Mouse (Mus musculus): ENCODE data around the gene Ehd1. TPM values are rescaled to one million over a fixed set of nuclear protein-coding genes. Genes with fewer than 3 reads are reported as not detected.

The Ehd1 gene
- polyA plus RNA-seq, 1 experiment from 2014 or later = 107 TPM

DNA sequence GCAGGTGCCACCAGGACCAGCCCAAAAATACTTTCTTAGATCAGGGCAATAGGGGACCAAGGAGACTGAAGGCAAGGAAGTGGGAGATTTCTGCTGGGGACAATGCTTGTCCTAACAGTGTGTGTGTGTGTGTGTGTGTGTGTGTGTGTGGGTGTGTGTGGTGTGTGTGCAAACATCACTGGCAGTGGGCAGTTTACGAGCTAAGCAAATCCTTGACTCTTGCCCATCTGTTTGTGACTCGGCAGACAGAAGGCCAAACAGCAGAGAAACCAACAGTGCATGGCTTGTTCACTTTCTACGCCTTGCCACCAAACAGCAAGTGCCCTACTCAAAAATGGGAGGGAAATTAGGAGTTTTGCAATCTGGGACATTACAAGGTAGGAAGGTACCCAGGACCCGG, 2.9 kb upstream of the Ehd1 start:
- peaks cover 19% of the 10 kb centered on the region for H3K4me1 ChIP-seq

DNA sequence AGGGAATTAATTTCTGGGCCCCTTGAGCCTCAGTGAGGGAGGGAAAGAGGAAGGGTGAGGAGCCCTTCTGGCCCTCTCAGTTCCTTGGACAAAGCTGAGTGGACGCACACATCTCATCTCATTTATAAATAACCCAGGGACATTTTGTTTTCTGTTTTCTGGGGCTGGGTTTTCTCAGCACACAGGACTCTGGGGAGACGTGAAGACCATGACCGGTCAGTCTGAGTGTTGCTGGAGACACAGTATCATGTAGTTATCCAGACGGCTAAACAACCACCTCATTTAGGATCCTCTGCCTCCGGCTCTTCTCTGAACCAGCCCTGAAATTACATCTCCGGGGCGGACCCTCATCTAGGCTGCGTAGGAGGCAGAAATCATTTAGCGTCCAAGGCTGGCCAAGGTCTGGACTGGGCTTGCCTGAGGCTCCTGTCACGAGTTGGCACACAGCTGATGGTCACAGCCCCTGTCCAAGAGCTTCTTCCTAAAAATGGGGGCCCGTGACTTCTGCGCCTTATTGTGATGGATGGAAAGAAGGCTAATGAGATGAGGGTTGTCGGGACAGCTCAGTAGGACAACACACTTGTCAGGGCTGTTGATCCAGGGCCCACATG, 2.4 kb upstream of the Ehd1 start:
- no peak overlapping the region for H3K9ac ChIP-seq
- H3K27ac ChIP-seq = no peak overlapping the region
- no peaks in the 10 kb centered on the region for H3K9me3 ChIP-seq
- ATAC-seq (replicated peaks) = no peak
- 91% methylated on average over 13 of the region's 13 CpGs for WGBS
- H3K4me3 ChIP-seq = no peak overlapping the region
- H3K4me1 ChIP-seq = peaks cover 24% of the 10 kb centered on the region
- H3K4me2 ChIP-seq = no peak overlapping the region
- H3K36me3 ChIP-seq (replicated peaks) = no peaks in the 10 kb centered on the region
- H3K27me3 ChIP-seq (replicated peaks) = no peaks in the 10 kb centered on the region

More for the DNA sequence above, 2.9 kb upstream of the Ehd1 start:
- Histone ChIP-seq H3K27me3 (replicated peaks) (no peaks in the 10 kb centered on the region), H3K27ac (no peak overlapping the region), H3K4me3 (no peak overlapping the region), H3K9me3 (no peaks in the 10 kb centered on the region), H3K4me2 (no peak overlapping the region), H3K9ac (no peak overlapping the region), H3K36me3 (replicated peaks) (no peaks in the 10 kb centered on the region)
- WGBS = 88% methylated on average over 4 of the region's 4 CpGs
- no peak for ATAC-seq (replicated peaks)

DNA sequence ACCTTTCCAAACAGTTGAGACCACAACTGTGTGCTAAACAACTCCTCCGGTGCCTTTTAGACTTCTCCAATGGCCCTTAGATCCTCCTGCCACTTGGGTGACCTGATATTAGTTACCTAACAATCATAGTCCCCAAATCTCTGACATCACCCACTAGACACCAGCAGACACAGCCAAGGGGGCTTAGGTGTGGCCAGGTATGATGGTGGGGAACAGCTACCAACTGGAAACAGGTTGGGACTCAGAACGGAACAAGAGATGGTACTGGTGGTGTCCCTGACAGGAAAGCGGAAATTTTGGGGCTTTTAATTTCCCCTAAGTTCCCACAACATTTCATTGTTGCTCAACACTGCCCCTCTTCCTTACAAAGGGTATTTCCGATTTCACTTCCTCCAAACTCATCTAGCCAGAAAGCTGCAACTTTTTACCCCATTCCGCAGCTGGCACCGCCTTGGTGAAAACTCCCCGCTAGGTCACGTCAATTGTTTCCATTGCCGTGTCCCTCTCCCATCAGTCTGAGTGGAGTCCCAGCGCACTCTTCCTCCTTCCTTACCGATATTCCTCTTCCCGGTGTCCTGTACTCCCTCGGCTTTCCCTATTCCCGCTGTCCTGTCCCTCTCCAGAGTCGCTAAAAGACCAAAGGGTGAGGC, 660 bp upstream of the Ehd1 start:
- no peaks in the 10 kb centered on the region for H3K27me3 ChIP-seq (replicated peaks)
- H3K36me3 ChIP-seq (replicated peaks) = no peaks in the 10 kb centered on the region
- peak overlapping the region; percentile 61 for H3K9ac ChIP-seq
- H3K4me3 ChIP-seq = peak overlapping the region; percentile 84
- ATAC-seq (replicated peaks) = no peak; the same call in 1 of the 2 replicates
- H3K27ac ChIP-seq = peak overlapping the region; percentile 82
- WGBS = 8% methylated on average over 15 of the region's 15 CpGs
- peak overlapping the region; percentile 97 for H3K4me2 ChIP-seq
- H3K9me3 ChIP-seq = no peaks in the 10 kb centered on the region
- H3K4me1 ChIP-seq = peaks cover 41% of the 10 kb centered on the region

DNA sequence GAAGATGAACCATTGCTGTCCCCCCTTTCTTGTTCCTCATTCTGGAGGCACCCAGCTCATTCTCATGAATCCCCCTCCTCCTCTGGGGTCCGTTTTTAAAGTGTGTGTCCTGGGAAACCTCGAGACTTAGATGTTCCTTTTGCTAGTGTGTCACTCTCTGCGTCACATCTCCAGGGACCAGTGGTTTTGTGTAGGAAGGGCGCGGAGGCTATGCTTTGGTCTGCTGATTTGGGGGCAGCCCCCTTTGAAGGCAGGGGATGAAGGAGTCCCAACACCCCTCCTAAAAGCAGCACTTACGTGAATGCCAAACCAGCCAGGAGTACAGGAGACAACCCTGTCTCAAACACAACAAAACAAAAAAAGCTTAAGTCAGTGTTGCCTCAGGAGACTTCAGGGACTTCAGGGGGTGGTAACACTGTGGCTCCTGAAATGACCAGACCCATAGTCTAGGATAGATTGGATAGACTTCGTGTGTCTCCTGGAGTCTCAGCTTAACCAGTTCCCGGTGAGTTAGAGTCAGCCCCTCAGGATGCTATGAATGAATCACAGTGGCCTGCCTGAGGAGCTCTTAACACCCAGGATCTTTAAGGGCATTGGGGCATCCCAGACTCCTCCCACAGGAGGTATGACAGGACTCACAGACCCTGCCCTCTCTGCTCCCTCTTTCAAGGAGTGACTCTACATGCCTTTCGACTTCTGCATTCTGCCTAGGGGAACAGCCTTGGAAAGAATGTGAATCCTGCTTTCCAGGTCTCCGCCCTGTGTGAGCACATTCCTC, 1.3 kb downstream of the Ehd1 start:
- ATAC-seq (replicated peaks) = no peak
- no peaks in the 10 kb centered on the region for H3K27me3 ChIP-seq (replicated peaks)
- peaks cover 42% of the 10 kb centered on the region for H3K4me1 ChIP-seq
- peak overlapping the region; percentile 97 for H3K4me2 ChIP-seq
- 0 out of 2 replicates have a peak overlapping the region, but pooled peaks have one; percentile 82 for H3K27ac ChIP-seq
- H3K36me3 ChIP-seq (replicated peaks) = peaks cover 7% of the 10 kb centered on the region; the same call in 1 of the 2 replicates
- peak overlapping the region; percentile 84 for H3K4me3 ChIP-seq
- peak overlapping the region; percentile 63 for H3K9ac ChIP-seq
- 6% methylated on average over 10 of the region's 10 CpGs for WGBS
- H3K9me3 ChIP-seq = no peaks in the 10 kb centered on the region

DNA sequence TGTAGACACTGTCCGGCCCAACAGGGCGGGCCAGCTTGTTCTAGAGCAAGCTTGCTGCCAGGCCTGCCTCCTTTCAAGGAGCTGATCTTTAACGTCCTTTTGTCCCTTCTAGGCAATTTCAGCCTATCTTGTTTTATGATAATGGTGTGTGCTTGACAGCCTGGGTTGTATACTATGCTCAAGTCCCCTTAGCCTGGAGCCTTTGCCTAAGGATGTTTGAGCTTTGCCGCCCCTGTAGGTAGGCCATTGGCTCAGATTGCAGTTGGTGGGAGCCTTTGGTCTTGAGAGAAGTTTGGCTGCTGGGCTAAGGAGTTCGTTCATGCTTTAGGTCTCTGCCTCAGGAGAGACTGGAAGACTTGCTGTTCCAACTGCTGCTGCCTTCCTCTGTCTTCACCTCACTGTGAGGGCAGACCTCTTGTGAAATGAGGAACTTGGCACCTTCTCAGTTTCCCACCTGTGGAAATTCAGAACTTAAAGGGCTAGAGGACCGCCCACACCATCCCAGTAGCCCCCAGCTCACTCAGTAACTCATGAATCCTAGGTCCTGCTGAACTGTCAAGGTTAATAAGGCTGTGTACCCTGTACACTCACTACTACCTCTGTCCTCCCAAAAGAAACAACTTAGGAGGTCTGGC, 2.0 kb downstream of the Ehd1 start:
- H3K27ac ChIP-seq = no peak overlapping the region
- H3K27me3 ChIP-seq (replicated peaks) = no peaks in the 10 kb centered on the region
- no peaks in the 10 kb centered on the region for H3K9me3 ChIP-seq
- WGBS = 39% methylated on average over 6 of the region's 6 CpGs
- H3K4me2 ChIP-seq = peak overlapping the region; percentile 97
- H3K4me3 ChIP-seq = peak overlapping the region; percentile 84
- H3K36me3 ChIP-seq (replicated peaks) = peaks cover 7% of the 10 kb centered on the region; the same call in 1 of the 2 replicates
- H3K9ac ChIP-seq = peak overlapping the region; percentile 63
- peaks cover 42% of the 10 kb centered on the region for H3K4me1 ChIP-seq
- no peak for ATAC-seq (replicated peaks)

DNA sequence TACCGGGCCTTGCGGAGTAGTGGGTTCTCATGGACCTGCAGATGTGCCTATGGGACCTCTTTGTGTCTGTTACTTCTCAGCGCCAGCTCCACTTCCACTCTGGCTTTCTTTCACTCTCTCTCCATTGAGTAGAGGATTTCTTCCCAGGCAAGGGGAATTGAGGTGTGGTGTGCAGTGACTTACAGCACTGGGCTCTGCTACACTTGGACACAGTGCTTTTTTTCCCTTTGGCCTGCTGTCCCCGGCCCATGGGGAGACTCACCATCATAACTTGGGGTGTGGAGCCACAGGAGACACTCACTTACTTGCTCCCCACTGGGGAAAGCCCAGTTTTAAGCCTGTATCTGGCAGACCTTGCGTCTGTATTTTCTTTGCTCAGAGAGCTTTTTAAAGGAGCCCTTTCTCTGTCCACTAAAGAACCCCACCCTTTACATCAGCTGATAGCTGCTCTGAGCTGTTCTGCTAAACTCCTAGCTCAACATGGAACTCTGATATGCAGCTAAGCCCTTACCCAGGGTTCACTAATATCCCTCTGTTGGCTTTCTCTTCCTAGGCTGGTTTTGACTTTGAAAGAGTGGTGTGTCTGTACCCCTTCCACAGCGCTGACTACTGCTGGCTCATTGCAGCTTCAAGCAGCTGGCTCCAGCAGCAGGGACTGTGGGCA, 3.1 kb downstream of the Ehd1 start:
- Histone ChIP-seq H3K27me3 (replicated peaks) (no peaks in the 10 kb centered on the region), H3K36me3 (replicated peaks) (peaks cover 7% of the 10 kb centered on the region; the same call in 1 of the 2 replicates), H3K4me2 (peak overlapping the region; percentile 97), H3K4me3 (peak overlapping the region; percentile 84; the same call in 1 of the 2 replicates), H3K4me1 (peaks cover 42% of the 10 kb centered on the region), H3K27ac (no peak overlapping the region), H3K9ac (peak overlapping the region; percentile 27), H3K9me3 (no peaks in the 10 kb centered on the region)
- WGBS = 89% methylated on average over 6 of the region's 6 CpGs
- no peak for ATAC-seq (replicated peaks)

DNA sequence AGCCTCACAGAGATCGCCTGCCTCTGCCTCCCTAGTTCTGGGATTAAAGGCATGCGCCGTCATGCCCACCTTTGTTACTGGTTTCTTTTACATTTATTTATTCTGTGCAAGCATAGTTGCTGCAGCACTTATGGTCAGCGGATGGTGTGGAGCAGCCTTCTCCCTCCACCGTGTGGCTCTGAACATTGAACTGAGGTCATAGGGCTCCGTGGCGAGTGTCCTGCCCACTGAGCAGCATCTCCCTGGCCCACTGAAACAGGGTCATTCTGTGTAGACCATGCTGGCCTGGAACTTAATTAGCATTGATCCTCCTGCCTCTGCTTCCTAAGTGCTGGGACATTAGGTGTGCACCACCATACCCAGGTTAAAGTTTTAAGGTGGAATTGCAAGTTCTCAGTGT, 4.0 kb downstream of the Ehd1 start:
- Histone ChIP-seq H3K4me3 (no peak overlapping the region), H3K36me3 (replicated peaks) (peaks cover 7% of the 10 kb centered on the region; the same call in 1 of the 2 replicates), H3K4me1 (peaks cover 42% of the 10 kb centered on the region), H3K27ac (no peak overlapping the region), H3K9ac (no peak overlapping the region), H3K4me2 (no peak overlapping the region), H3K27me3 (replicated peaks) (no peaks in the 10 kb centered on the region), H3K9me3 (no peaks in the 10 kb centered on the region)
- no peak for ATAC-seq (replicated peaks)
- WGBS = 91% methylated on average over 7 of the region's 7 CpGs

DNA sequence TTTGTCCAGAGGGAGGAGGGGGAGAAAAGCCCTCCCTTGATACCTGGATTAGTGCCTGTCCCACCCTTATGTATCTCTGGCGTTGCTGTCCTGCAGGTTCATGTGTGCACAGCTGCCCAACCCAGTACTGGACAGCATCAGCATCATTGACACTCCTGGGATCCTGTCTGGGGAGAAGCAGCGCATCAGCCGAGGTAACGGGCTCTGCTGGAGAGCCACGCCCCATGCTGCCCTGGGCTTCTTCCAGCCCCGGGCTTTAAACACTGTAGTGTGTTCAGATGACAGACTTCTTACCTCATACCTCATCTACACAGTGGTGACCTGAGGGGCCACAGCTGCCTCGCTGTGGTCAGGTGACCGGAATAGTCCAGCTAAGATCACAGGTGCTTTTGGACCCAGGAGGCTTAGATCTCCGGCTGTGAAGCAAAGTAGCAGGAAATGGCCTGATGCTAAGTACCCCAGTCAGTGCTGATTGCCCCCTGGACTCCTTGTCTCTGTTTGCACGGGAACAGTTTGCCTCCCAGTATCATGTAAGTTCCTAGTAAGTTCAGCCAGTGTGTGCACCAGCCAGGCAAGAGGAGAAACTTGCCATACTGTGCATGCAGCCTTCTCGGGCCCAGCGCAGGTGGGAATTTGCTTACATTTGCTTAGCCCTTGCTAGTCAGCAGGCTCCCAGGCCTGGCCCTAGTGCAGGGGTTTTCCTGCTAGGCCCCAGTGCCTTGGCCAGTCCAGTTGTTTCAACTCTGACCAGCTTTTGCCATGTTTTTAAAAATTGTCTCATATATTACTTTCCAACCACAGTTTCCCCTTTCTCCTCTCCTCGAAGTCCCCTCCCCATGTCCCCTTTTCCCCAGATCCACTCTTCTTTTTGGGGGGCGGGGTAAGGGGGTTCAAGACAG, 4.8 kb downstream of the Ehd1 start:
- H3K4me2 ChIP-seq = no peak overlapping the region
- no peaks in the 10 kb centered on the region for H3K27me3 ChIP-seq (replicated peaks)
- H3K27ac ChIP-seq = no peak overlapping the region
- no peaks in the 10 kb centered on the region for H3K9me3 ChIP-seq
- no peak overlapping the region for H3K9ac ChIP-seq
- peaks cover 7% of the 10 kb centered on the region; the same call in 1 of the 2 replicates for H3K36me3 ChIP-seq (replicated peaks)
- H3K4me3 ChIP-seq = no peak overlapping the region
- 84% methylated on average over 14 of the region's 14 CpGs for WGBS
- no peak for ATAC-seq (replicated peaks)
- H3K4me1 ChIP-seq = peaks cover 34% of the 10 kb centered on the region

DNA sequence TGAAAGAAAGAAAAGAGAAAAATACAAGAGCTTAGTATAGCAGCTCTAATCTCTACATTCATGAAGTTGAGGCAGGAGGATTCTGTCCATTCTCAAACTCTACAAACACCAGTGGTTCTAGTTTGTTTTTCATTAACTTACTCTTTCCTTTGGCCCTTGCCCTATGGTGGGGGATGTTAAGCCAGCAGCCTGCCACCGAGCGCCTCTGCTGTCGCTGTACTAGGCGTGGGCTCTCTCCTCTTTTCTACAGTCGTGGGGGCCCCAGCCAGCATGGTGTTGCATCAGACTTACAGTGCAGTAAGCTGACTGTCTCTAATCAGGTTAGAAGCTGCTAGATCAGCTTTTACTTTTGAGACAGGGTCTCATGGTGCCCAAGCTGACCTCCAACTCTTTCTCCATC, 6.5 kb downstream of the Ehd1 start:
- H3K4me1 ChIP-seq = peaks cover 29% of the 10 kb centered on the region
- 87% methylated on average over 5 of the region's 5 CpGs for WGBS
- no peaks in the 10 kb centered on the region for H3K27me3 ChIP-seq (replicated peaks)
- H3K36me3 ChIP-seq (replicated peaks) = peaks cover 7% of the 10 kb centered on the region; the same call in 1 of the 2 replicates
- no peak overlapping the region for H3K27ac ChIP-seq
- no peaks in the 10 kb centered on the region for H3K9me3 ChIP-seq
- no peak overlapping the region for H3K4me3 ChIP-seq
- H3K9ac ChIP-seq = no peak overlapping the region
- no peak overlapping the region for H3K4me2 ChIP-seq
- no peak for ATAC-seq (replicated peaks)

DNA sequence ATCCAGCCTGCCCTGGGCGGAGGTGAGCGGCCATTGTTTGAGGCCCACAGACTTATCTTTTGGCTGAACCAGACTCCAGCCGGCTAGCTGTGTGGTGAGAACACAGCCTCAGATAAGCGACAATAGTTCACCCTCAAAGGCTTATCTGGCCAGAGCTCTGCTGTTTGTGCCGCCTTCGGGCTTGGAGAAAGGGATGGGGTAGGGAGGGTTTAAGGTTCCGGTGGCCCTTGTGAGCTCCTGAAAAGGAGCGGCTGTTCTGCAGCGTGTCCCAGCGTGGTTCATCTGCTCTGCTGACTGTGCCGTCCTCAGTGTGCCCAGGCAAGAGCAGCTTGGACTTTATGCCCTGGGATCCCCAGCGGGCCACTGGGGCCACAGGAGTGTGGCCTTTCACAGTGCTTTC, 8.0 kb downstream of the Ehd1 start:
- H3K9ac ChIP-seq = no peak overlapping the region
- WGBS = 94% methylated on average over 12 of the region's 12 CpGs
- H3K4me2 ChIP-seq = no peak overlapping the region
- no peaks in the 10 kb centered on the region for H3K27me3 ChIP-seq (replicated peaks)
- H3K4me1 ChIP-seq = peaks cover 14% of the 10 kb centered on the region
- no peak overlapping the region for H3K4me3 ChIP-seq
- ATAC-seq (replicated peaks) = no peak
- H3K9me3 ChIP-seq = no peaks in the 10 kb centered on the region
- H3K36me3 ChIP-seq (replicated peaks) = peaks cover 7% of the 10 kb centered on the region; the same call in 1 of the 2 replicates
- H3K27ac ChIP-seq = no peak overlapping the region

DNA sequence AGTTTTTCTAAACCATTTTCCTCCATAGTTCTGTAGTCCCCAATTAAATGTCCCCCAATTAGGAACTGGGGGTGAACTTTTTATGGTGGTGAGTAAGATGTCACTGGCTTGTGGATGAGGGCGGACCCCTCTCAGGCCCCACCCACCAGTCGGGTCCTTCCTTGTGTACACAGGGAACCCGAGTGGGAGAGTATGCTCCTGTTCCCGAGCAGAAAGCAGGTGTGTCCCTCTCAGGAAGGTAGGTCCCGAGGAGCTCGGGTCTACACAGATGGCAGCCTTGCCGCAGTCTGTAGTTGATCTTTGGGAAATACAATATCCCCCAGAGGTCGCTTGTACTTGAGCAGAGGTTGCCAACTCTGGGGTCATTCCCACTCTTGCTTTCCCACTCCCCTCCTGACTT, 8.7 kb downstream of the Ehd1 start:
- H3K36me3 ChIP-seq (replicated peaks) = peaks cover 11% of the 10 kb centered on the region; the same call in 1 of the 2 replicates
- no peak for ATAC-seq (replicated peaks)
- no peak overlapping the region for H3K27ac ChIP-seq
- H3K4me2 ChIP-seq = no peak overlapping the region
- no peaks in the 10 kb centered on the region for H3K9me3 ChIP-seq
- no peak overlapping the region for H3K9ac ChIP-seq
- peaks cover 7% of the 10 kb centered on the region for H3K4me1 ChIP-seq
- H3K27me3 ChIP-seq (replicated peaks) = no peaks in the 10 kb centered on the region
- 91% methylated on average over 8 of the region's 8 CpGs for WGBS
- no peak overlapping the region for H3K4me3 ChIP-seq
